Mouse (Mus musculus) heart, embryonic 11.5 days (tissue): ENCODE data around the gene Trim11. TPM values are rescaled to one million over a fixed set of nuclear protein-coding genes. Genes with fewer than 3 reads are reported as not detected.
A peak's percentile ranks its signal among the peaks of the same experiment; 100 is the strongest.

Source experiments
- ATAC-seq: fragments of 200-750 bp; cut with Nextera tagmentation; replicated peaks from 2 replicates; pipeline ENCODE4 v1.8.0; 2017; ENCODE audit warnings: moderate library complexity; ENCODE audit not compliant: insufficient number of reproducible peaks, low FRiP score, low TSS enrichment
- H3K27ac ChIP-seq: fragments of 300-500 bp; sonication (generic); 2 replicates; pipeline ENCODE4 v1.5.1; 2014; ENCODE audit warnings: mild to moderate bottlenecking, low read depth, low read length
- H3K27me3 ChIP-seq: fragments of 300-500 bp; sonication (generic); 2 replicates; pipeline ENCODE4 v1.6.1; 2014; ENCODE audit warnings: mild to moderate bottlenecking, low read length, mixed read lengths; ENCODE audit not compliant: control insufficient read depth, insufficient read depth
- H3K36me3 ChIP-seq: fragments of 300-500 bp; sonication (generic); 2 replicates; pipeline ENCODE4 v1.6.1; 2014; ENCODE audit warnings: mild to moderate bottlenecking, low read length, moderate library complexity, mixed read lengths; ENCODE audit not compliant: control insufficient read depth, insufficient read depth
- H3K4me1 ChIP-seq: fragments of 300-500 bp; sonication (generic); 2 replicates; pipeline ENCODE4 v1.6.1; 2014; ENCODE audit warnings: low read length; ENCODE audit not compliant: control insufficient read depth, insufficient read depth
- H3K4me2 ChIP-seq: fragments of 300-500 bp; sonication (generic); 2 replicates; pipeline ENCODE4 v1.6.1; 2014; ENCODE audit warnings: mild to moderate bottlenecking, moderate library complexity
- H3K4me3 ChIP-seq: fragments of 300-500 bp; sonication (generic); 2 replicates; pipeline ENCODE4 v1.5.1; 2014; ENCODE audit warnings: low read depth, low read length
- H3K9ac ChIP-seq: fragments of 300-500 bp; sonication (generic); 2 replicates; pipeline ENCODE4 v1.6.1; 2014; ENCODE audit warnings: mild to moderate bottlenecking, low read depth, low read length, moderate library complexity
- H3K9me3 ChIP-seq: fragments of 300-500 bp; sonication (generic); replicated peaks from 2 replicates; pipeline ENCODE4 v1.6.1; 2016; ENCODE audit warnings: low read length; ENCODE audit not compliant: control insufficient read depth
- WGBS: fragments of 180-500 bp; shearing (Covaris S2); extraction: QIAGEN DNeasy Blood & Tissue Kit; methylation state at CpG from one replicate; pipeline ENCODE4 v1.1.7; 2014; ENCODE audit not compliant: insufficient replicate concordance; 5-methylcytosine and 5-hydroxymethylcytosine counted together
- polyA plus RNA-seq: library from polyadenylated mRNA; unstranded; fragments of >200 nt; fragmentation: Nextera tagmentation; extraction: Ambion mirVana; gene quantifications from 2 replicates; pipeline ENCODE4 v1.2.1, GENCODE M21; 2014

Trim11 gene
- polyA plus RNA-seq, 1 experiment from 2014 or later: 26.1 TPM

DNA sequence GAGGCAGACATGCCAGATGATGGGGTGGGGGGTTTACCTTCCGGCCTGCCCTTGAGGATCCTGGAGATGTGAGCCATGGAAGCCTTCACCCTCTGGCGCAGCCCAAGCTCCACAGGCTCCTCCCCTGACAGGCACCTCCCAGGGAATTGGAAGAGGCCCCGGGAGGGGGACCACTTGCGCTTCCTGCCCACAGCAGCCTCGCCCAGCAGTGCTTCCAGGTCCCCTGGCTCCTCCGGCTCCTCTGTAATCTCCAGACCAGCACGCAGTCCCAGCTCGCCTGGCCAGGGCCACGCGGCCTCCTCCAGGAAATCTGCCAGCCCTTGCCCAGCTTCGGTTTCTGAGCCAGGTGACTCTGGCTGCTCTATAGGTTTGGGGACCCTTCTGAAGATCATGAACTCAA lies 21.3 kb downstream of the Trim11 start:
- Histone ChIP-seq H3K4me3 (peak overlapping the region; percentile 8), H3K9me3 (no peaks in the 10 kb centered on the region), H3K27ac (peak overlapping the region; percentile 50), H3K4me2 (peak overlapping the region; percentile 54), H3K4me1 (peaks cover 66% of the 10 kb centered on the region), H3K27me3 (peaks cover 8% of the 10 kb centered on the region; the same call in 1 of the 2 replicates), H3K9ac (no peak overlapping the region; the same call in 1 of the 2 replicates), H3K36me3 (no peaks in the 10 kb centered on the region)
- no peak for ATAC-seq
- WGBS: 27% methylated on average over 11 of the region's 11 CpGs

DNA sequence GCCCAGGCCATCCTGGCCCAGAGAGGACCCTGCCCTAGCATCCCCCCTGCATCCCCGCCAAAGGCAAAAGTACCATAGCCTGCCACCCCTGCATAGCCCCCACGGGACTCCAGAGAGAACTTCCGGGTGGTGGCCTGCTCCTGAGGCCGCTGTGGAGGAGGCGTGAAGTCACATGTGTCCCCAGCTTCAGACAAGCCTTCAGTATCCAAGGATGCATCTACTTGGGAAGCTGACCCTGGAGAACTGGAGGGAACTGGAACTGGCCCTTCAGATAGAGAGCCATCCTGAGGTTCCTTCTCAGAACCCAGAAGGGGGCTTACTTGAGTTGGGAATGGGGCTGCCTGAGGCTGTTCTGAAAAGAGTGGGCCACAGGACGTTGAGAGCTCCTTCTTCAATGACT lies 21.9 kb downstream of the Trim11 start:
- H3K4me2 ChIP-seq: peak overlapping the region; percentile 54
- H3K9me3 ChIP-seq: no peaks in the 10 kb centered on the region
- WGBS: 77% methylated on average over 6 of the region's 6 CpGs
- no peak for ATAC-seq
- H3K27ac ChIP-seq: peak overlapping the region; percentile 50
- H3K27me3 ChIP-seq: peaks cover 8% of the 10 kb centered on the region; the same call in 1 of the 2 replicates
- no peak overlapping the region for H3K4me3 ChIP-seq
- no peaks in the 10 kb centered on the region for H3K36me3 ChIP-seq
- H3K9ac ChIP-seq: peak overlapping the region; percentile 6; the same call in 1 of the 2 replicates
- peaks cover 59% of the 10 kb centered on the region for H3K4me1 ChIP-seq

DNA sequence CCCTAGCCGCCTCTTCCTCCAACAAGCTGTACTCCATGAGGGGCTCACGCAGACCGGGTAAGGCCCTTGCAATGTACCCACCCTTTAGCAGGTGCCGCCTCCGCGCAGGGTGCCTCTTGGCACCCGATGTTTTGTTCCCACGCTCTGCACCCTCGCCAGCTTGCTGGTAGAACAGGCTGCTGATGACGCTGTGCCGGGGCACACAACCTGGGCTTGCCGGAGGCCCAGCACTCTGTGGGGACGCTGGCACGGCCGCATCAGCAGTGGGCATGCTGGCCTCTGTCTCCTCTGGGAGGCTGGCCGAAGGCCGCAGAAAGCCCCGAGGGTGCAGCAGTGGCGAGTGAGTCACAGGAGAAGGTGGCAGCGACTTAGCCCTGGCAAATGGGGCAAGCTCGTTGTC lies 22.7 kb downstream of the Trim11 start:
- no peak overlapping the region for H3K4me3 ChIP-seq
- 0 out of 2 replicates have a peak overlapping the region, but pooled peaks have one; percentile 8 for H3K9ac ChIP-seq
- ATAC-seq: no peak
- peaks cover 53% of the 10 kb centered on the region for H3K4me1 ChIP-seq
- no peaks in the 10 kb centered on the region for H3K9me3 ChIP-seq
- no peaks in the 10 kb centered on the region for H3K36me3 ChIP-seq
- no peak overlapping the region for H3K27ac ChIP-seq
- H3K4me2 ChIP-seq: peak overlapping the region; percentile 54
- WGBS: 87% methylated on average over 21 of the region's 21 CpGs
- H3K27me3 ChIP-seq: no peaks in the 10 kb centered on the region; the same call in 1 of the 2 replicates

DNA sequence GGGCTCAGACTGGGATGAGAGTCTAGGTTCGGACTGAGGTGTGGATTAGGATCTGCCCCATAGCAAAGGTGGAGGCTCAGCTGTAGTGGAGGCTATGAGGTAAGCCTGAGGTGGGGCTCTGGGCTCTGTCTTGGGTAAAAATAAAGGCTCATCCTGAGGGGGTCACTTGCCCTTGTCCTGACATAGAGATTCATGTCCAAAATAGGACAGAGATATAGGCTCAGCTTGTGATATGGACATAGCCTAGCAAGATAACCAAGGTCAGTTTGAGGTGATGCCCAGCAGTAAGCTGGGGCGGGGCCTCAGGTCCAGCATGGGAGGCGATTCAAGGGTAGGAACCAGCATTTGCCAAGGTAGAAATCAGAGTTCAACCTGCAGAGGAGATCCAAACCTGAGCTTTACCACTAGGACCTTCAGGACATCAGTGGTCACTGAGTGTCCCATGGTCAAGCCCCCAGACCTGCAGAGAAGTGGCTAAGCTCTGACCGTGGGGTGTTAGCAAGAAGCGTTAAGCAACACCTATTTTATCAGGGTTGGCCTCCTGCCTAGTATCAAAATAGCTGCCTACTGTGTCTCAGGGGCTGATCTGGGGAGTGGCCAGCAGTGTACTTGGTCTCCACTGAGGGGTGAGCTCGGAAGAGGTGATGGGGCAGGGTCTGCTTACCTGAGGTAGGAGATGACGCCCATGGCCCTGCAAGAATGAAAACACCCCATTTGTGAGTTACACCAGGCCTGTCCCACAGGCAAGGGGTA lies 24.6 kb downstream of the Trim11 start:
- H3K27ac ChIP-seq: peak overlapping the region; percentile 79
- H3K4me1 ChIP-seq: peaks cover 45% of the 10 kb centered on the region
- H3K27me3 ChIP-seq: no peaks in the 10 kb centered on the region
- ATAC-seq: peak; percentile 66
- peak overlapping the region; percentile 54 for H3K4me2 ChIP-seq
- H3K9me3 ChIP-seq: no peaks in the 10 kb centered on the region
- 43% methylated on average over 7 of the region's 7 CpGs for WGBS
- H3K9ac ChIP-seq: peak overlapping the region; percentile 17; the same call in 1 of the 2 replicates
- peak overlapping the region; percentile 23 for H3K4me3 ChIP-seq
- no peaks in the 10 kb centered on the region for H3K36me3 ChIP-seq

DNA sequence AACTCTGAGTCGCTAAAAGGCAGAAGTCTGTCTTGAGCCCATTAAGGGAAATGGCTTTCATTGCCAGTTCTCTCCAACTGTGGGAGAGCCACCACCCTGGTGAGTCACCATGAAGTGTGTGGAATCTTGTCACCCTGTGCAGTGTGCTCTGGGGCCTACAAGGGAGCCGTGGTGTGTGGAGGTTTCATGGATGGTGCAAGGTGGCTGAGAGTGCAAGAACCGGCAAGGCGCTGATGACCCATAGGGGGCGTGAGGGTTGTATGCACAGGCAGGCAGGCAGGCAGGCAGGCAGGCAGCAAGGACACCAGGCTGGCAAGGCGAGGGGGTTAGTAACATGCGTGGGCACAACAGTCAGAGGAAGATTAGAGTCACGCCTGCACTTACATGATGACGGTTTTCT lies 37.2 kb downstream of the Trim11 start:
- ATAC-seq: no peak
- WGBS: 41% methylated on average over 9 of the region's 9 CpGs
- H3K4me2 ChIP-seq: no peak overlapping the region
- peaks cover 3% of the 10 kb centered on the region; the same call in 1 of the 2 replicates for H3K36me3 ChIP-seq
- H3K9ac ChIP-seq: no peak overlapping the region
- no peak overlapping the region for H3K4me3 ChIP-seq
- H3K9me3 ChIP-seq: no peaks in the 10 kb centered on the region
- peaks cover 6% of the 10 kb centered on the region for H3K4me1 ChIP-seq
- H3K27me3 ChIP-seq: no peaks in the 10 kb centered on the region
- H3K27ac ChIP-seq: no peak overlapping the region

DNA sequence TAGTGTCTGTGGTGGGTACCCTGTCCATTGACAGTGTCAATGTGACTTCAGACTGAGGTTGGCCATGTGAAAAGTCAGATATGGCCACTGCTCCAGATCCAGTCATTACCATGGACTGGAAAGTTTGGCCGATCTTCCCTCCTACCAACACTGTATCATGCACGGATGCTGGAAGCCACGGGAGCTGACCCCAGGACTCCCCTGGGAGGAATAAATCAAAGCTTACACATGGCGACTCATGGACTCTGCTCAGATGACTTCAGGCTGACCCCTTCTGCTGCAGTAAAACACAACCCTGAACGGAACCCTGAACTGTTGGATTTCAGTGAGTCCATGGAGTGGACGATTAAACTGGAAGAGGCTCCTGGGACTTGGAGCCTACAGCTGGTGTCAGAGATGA lies 48.5 kb downstream of the Trim11 start:
- Histone ChIP-seq H3K36me3 (peaks cover 4% of the 10 kb centered on the region; the same call in 1 of the 2 replicates), H3K4me2 (no peak overlapping the region), H3K27ac (no peak overlapping the region), H3K9ac (no peak overlapping the region), H3K4me1 (no peaks in the 10 kb centered on the region), H3K9me3 (no peaks in the 10 kb centered on the region), H3K4me3 (no peak overlapping the region), H3K27me3 (no peaks in the 10 kb centered on the region)
- 72% methylated on average over 6 of the region's 6 CpGs for WGBS
- no peak for ATAC-seq

DNA sequence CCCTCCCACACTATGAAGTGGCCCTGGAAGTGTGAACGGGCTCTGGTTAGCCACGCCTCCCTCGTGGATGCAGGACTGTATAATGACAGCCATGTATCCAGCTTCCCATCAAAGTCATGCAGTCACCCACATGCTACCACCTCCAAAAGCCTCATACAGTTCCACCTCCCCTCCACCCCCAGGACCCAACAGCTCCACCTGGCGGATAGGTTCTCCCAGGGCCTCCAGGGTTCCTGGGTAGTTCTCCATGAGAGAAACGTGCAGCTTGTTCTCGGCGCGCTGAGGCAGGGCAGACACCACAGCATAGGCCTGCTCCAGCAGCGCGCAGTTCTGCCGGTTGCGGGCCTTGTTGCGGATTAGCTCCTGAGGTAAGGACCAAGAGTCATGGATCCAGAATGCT lies 51.1 kb downstream of the Trim11 start:
- Histone ChIP-seq H3K36me3 (peaks cover 6% of the 10 kb centered on the region; the same call in 1 of the 2 replicates), H3K27me3 (no peaks in the 10 kb centered on the region), H3K4me3 (no peak overlapping the region), H3K27ac (no peak overlapping the region), H3K9me3 (no peaks in the 10 kb centered on the region), H3K4me1 (no peaks in the 10 kb centered on the region), H3K4me2 (no peak overlapping the region), H3K9ac (no peak overlapping the region)
- WGBS: 82% methylated on average over 13 of the region's 13 CpGs
- ATAC-seq: no peak
